Mouse (Mus musculus) MEL (cell line): Measurements from ENCODE around the gene Zfp804a.

Source experiments
- CHD1 ChIP-seq: IDR thresholded peaks from 2 replicates; pipeline ENCODE4 v1.6.1; 2012; ENCODE audit warnings: low read depth, mild to moderate bottlenecking, inconsistent platforms, low read length, improper control_type of control experiment
- CTCF ChIP-seq, 3 experiments: IDR thresholded peaks in 2 of 3; conservative IDR thresholded peaks in 1 of 3; 2 replicates each; pipeline ENCODE4 v1.5.1; 2011 to 2012; ENCODE audit warnings: low read length in 3 of 3, low read depth in 2 of 3, mild to moderate bottlenecking in 2 of 3, improper control_type of control experiment in 1 of 3, inconsistent platforms in 1 of 3, mixed read lengths in 1 of 3, moderate library complexity in 1 of 3; ENCODE audit not compliant: control insufficient read depth in 1 of 3, insufficient read depth in 1 of 3, poor library complexity in 1 of 3, severe bottlenecking in 1 of 3
- E2F4 ChIP-seq: IDR thresholded peaks from 2 replicates; pipeline ENCODE4 v1.6.1; 2011; ENCODE audit warnings: low read depth, low read length, improper control_type of control experiment, borderline replicate concordance
- EP300 ChIP-seq, 2 experiments: IDR thresholded peaks; 2 replicates each; pipeline ENCODE4 v1.6.1; 2011; ENCODE audit warnings: improper control_type of control experiment in 2 of 2, low read length in 2 of 2, low read depth in 1 of 2, mild to moderate bottlenecking in 1 of 2
- HCFC1 ChIP-seq: IDR thresholded peaks from 2 replicates; pipeline ENCODE4 v1.6.1; 2012; ENCODE audit warnings: low read depth, mild to moderate bottlenecking, inconsistent platforms, low read length, improper control_type of control experiment, moderate library complexity
- MAX ChIP-seq: IDR thresholded peaks from 2 replicates; pipeline ENCODE4 v1.6.1; 2011; ENCODE audit warnings: low read length, improper control_type of control experiment
- MXI1 ChIP-seq: IDR thresholded peaks from 2 replicates; pipeline ENCODE4 v1.6.1; 2011; ENCODE audit warnings: mild to moderate bottlenecking, low read depth, low read length, improper control_type of control experiment
- POLR2A ChIP-seq, 2 experiments: IDR thresholded peaks; 2 replicates each; pipeline ENCODE4 v1.6.1; 2011 to 2012; ENCODE audit warnings: low read length in 2 of 2, mild to moderate bottlenecking in 2 of 2, control low read depth in 1 of 2, improper control_type of control experiment in 1 of 2, low read depth in 1 of 2, moderate library complexity in 1 of 2; ENCODE audit not compliant: control insufficient read depth in 1 of 2, insufficient read depth in 1 of 2, poor library complexity in 1 of 2
- RCOR1 ChIP-seq: IDR thresholded peaks from 2 replicates; pipeline ENCODE4 v1.6.1; 2012; ENCODE audit warnings: low read depth, mild to moderate bottlenecking, inconsistent platforms, low read length, improper control_type of control experiment
- TBP ChIP-seq: IDR thresholded peaks from 2 replicates; pipeline ENCODE4 v1.8.0; 2011; ENCODE audit warnings: low read depth, low read length, improper control_type of control experiment
- USF1 ChIP-seq: IDR thresholded peaks from 2 replicates; pipeline ENCODE4 v1.6.1; 2014; ENCODE audit warnings: low read depth, mild to moderate bottlenecking, inconsistent platforms, low read length, improper control_type of control experiment, moderate library complexity
- ZC3H11A ChIP-seq: IDR thresholded peaks from 2 replicates; pipeline ENCODE4 v1.6.1; 2012; ENCODE audit warnings: low read depth, mild to moderate bottlenecking, inconsistent platforms, low read length, improper control_type of control experiment

- TF ChIP-seq CTCF (IDR thresholded peaks at IDR 0.05 in 2 of 3, conservative IDR thresholded peaks at IDR 0.05 in 1 of 3; ENCODE audit: control insufficient read depth in 1 of 3, insufficient read depth in 1 of 3, low read depth in 2 of 3, low read length in 3 of 3, poor library complexity in 1 of 3, severe bottlenecking in 1 of 3): no peak
- TF ChIP-seq EP300 (IDR thresholded peaks at IDR 0.05; ENCODE audit: low read depth in 1 of 2, low read length in 2 of 2): no peak
- no peak for TF ChIP-seq POLR2A (IDR thresholded peaks at IDR 0.05; ENCODE audit: control insufficient read depth in 1 of 2, insufficient read depth in 1 of 2, low read depth in 1 of 2, low read length in 2 of 2, poor library complexity in 1 of 2)
- TF ChIP-seq TBP: no peak
- no peak for TF ChIP-seq USF1
- no peak for TF ChIP-seq E2F4
- no peak for TF ChIP-seq RCOR1
- TF ChIP-seq HCFC1: no peak
- no peak for TF ChIP-seq MAX
- TF ChIP-seq CHD1: no peak
- TF ChIP-seq ZC3H11A: no peak
- TF ChIP-seq MXI1: no peak
These were observed 193.0 kb downstream of the Zfp804a start for GRCm38 (mm10) chr2:82246020-82246419.
